Mouse (Mus musculus) thymus, postnatal 10 days (tissue): ENCODE results near the gene Sh2b2.
"Not testable (repeated sequence)": the region's sequence is repeated elsewhere in the genome, so short reads cannot be mapped to it uniquely, and the experiment has no call there.

ENCODE experiments used
- DNase-seq, 2 experiments: peaks; one replicate each; pipeline ENCODE4 v3.0.0; 2021; ENCODE audit warnings: low spot score in 2 of 2

Gene Sh2b2

DNA sequence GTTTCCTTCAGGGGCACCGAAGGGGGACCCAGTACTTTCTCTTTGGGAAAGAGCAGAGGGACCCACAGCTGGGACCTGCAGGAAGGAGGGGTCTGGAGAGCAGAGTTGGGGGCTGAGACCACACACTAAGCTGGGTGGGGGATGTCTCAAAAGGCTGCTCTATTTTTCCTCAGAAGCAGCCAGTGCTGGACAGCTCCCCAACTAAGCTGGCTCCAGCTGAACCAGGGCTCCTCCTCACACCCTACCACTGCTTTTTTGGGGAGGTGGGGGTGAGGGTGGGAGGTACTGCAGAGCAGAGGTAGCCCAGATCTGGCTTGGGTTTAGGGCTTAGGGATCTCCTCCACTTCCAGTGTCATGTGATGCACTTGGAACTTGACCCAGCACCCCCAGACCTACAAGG lies 6.0 kb downstream of the Sh2b2 start:
- no peak for DNase-seq

DNA sequence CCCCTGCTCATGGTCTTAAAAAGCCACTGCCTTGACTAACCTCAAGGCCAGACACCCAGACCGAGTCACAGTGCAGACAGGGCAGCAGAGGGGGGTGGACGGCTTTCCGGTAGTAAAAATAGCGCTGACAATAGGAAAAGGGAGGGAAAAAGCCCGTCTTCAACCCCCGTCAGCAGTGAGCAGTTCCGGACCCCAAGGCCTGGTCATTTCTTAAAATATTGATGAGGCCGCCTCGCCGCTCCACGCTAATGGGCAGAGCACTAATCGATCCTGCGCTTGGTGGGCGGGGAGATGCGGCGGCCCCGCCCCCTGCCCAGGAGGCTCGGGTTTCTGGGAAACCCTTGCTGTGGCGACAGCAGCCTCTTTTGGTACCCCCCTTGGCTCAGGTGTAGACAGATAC lies 8.7 kb downstream of the Sh2b2 start:
- DNase-seq = no peak

GRCm38 (mm10) chr5:136236611-136237010 lies 9.7 kb downstream of the Sh2b2 start:
- DNase-seq = no peak

GRCm38 (mm10) chr5:136230348-136231035 lies 15.9 kb downstream of the Sh2b2 start:
- no peak for DNase-seq

DNA sequence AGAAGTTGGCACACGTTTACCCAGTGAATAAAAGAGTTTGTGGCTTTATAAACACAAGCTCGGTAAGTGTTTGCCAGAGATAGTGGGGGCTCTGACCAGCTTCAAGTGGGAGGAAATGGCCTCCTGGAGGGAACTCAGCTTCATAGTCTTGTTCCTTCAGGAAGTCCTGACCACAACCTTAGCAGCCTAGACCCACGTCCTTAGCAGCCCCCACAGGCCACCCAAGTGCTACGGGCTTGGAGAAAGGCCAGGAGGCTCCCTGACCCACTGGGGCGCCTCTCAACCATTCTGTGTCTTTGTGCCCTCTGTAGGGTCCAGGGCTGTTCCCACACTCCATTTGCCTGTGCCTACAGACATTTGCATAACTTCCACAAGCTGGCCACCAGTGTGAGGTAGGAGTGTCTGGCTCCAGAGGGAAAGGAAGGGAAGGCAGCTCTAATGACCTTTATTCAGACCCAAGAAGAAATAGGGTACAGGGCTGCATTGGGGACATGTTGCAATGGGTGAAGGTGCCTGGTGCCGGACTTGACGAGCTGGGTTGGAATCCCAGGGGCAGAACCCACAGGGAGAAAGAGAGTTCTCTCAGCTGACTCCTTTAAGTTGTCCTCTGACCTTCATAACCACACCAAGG lies 20.0 kb downstream of the Sh2b2 start:
- no peak for DNase-seq

GRCm38 (mm10) chr5:136218585-136218984 lies 27.8 kb downstream of the Sh2b2 start:
- no peak for DNase-seq

GRCm38 (mm10) chr5:136217932-136218381 lies 28.4 kb downstream of the Sh2b2 start:
- no peak for DNase-seq

DNA sequence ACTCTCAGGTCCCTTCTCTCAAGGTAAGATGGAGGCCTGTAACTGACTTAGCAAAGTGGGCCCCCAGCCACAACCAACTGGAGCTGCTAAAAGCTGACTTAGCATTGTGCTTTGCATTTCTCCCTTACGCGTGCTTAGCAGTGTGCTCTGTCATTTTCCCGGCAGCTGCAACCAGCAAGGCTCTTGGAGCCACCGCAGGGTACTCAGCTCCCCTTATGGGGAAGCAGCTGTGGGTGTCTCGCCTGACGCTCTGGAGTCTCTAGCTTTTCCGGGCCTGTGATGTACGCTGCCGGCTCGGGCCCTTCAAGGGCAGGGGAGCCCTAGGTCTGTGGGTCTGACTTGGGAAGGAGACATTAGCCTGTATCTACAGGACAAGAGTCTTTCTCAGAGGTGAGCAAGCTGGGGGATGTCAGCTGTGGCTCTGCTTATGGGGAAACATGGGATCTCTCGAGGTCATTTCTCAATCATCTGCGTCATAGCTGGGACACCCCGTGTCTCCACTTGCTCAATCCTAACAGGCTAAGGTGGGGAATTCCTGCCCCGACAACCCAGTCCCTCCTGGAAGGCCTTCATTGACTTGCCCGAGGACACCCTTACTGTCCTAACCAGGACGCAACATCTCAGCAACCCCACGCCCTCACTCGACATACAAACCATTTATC lies 29.2 kb downstream of the Sh2b2 start:
- DNase-seq = no peak

GRCm38 (mm10) chr5:136215958-136216357 lies 30.4 kb downstream of the Sh2b2 start:
- no peak for DNase-seq

DNA sequence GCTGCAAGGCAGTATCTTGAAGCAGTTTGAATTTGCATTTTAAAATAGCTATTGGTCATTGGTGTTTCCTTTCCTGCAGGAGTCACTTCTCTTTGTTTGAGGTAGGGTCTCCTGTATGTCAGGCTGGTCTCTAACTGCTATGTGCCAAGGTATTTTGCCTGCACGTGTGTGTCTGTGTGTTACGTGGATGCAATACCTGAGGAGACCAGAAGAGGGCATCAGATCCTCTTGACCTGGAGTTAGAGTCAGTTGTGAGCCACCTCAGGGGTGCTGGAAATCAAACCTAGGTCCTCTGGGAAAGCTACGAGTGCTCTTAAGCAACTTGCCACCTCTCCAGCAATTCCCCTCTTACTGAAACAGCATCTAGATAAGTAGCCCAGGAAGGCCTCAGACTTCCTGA lies 31.1 kb downstream of the Sh2b2 start:
- DNase-seq = no peak

- no peak for DNase-seq
Measured at GRCm38 (mm10) chr5:136213716-136214115, 32.6 kb downstream of the Sh2b2 start.

DNA sequence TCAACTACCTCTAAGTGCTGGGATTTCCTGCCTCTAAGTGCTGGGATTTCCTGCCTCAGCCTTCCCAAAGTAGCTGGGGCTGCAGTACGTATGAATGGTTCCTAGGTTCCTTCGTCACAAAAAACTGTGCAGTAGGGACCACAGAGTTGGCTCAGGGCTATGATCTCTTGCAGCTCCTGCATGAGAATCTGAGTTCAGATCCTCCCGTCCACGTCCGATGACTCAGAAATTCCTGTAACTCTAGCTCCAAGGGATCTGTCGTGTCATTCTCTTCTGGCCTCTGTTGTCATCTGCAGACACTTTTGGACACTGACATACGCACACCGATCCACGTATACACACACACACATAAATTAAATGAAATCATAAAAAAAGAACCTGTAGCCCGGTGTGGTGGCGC lies 33.6 kb downstream of the Sh2b2 start:
- DNase-seq = no peak

DNA sequence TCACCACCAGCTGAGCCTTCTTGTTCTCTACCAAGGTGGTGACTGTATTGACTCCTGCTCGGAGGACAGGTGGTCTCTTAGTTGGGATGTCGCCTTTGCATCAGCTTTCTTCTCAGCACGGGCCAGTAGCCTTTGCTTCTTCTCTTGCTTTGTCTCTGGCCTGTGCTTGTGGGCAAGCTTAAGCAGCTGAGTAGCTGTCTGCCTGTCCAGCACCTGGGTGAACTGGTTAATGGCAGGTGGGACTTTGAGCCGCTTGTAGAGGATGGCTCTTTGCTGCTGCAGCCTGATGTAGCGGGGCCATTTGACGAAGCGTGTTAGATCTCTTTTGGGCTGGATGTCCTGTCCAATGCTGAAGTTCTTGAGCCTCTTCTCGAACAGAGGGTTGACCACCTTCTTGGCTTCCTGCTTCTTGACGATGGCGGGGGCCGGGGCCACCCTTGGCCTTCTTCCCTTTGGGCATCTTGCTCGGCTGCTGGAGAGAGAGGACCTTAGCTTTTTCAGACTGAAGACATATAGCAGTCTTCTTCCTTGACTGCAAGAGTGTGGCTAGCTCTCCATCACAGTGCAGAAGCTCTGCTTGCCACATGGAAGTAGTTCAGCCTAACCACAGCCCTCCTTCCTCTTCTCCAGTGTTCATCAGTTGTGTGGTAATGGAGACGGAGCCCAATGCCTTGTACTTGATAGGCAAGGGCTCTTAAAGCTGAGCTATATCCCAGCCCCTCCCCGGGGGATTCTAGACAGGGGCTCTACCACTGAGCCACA lies 34.8 kb downstream of the Sh2b2 start:
- DNase-seq = not testable (repeated sequence)

DNA sequence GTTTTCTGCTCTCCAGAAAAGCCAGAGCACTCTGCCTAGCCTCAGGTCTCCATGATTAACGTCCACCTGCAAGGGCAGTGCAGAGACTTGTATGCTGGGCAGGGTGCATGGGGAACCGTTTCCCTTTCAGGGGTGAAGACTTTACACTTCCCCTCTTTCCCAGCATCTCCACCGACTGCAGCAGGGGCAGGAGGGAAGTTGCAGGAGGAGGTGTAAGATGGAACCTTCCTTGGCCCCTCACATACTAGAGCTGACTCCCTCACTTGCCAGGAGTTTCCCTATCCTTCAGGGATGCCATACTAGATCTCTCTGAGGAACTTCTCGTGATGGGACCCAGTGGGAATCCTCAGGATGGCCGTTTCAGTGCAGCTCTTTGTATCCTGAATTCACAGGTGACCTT lies 35.8 kb downstream of the Sh2b2 start:
- no peak for DNase-seq

DNA sequence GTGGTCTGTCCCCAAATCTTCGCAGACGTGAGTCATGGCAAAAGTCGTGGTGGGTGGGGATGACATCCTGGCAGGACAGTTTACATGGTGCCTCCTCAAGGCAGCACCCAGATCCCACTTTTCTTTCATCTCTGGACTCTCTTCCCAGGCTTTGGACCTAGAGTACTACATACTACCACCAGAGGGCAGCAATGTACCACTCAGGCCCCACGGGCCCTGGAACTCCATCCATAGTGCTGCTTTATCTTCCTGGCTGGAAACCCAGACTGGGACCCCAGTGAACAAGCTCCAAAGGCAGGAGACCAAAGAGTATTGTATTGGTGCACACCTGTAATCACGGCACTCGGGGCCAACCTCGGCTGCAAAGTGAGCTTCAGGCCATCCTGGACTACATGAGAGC lies 44.5 kb downstream of the Sh2b2 start:
- DNase-seq = peak in 1 of 2 experiments; percentile 51

GRCm38 (mm10) chr5:136199526-136199925 lies 46.8 kb downstream of the Sh2b2 start:
- DNase-seq = no peak

DNA sequence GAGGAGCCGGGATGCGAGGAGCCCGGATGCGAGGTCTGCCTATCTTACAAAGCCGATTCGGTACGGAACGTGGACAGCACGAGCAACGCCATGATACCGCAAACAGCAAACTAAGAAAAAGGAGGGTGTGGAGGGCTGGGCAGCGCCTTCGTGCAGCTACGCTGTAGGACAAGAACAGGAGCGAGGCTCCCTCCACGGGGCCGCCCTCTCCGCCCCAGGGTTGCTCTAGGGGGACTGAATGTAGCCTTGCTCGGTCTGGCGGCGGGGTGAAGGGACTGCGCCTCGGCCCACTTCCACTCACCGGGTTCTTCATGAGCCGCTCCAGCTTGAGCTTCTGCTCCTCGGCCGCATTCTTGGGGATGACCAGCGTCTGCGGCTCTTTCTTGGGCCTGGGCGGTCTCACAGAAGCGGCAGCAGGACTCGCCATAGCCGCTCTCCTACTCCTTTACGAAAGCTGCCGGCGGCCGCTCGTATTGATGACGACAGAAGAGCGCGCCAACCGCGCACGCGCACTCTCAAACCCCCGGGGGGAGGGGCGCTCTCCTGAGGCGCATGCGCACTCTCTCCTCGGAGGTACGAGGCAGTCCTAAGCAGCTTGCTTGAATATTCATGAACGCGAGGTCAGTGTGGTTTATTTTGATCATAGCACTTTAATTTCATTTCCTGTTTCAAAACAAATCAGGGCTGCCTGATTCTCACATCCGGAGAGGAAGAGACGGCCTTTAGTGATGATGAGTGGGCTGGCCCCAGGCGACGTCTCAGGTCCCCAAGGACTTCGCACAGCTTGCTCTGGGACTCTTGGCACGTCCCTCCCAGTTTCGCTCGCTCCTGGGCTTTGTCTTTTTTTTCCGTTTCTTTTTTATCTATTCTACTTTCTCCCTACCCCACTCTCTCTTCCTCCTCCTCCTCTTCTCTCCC lies 47.6 kb downstream of the Sh2b2 start, which contains the start of gene Prkrip1:
Prkrip1 (minus strand) TSS at position 490 of the 918 bp plus-strand sequence.
- peak; percentile 85 to 94 for DNase-seq

DNA sequence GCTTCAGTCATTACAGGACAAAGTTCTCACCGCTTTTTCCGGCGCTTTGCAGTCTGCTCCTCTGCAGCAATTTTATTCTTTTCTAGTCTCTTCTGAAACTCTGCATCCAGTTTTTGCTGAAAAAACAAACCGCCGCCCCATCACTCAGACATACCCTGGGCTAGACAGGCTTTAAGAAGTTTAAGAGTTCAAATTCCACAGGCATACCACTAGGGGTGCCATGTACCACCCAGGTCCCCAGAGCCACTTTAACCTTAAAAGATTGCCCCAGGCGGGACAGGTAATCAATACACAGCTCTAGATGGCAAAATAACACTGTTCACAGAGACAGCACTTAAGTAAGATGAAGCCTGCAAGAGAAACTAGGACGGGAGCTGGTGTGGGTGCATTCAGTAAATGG lies 54.5 kb downstream of the Sh2b2 start:
- no peak for DNase-seq

GRCm38 (mm10) chr5:136186723-136187122 lies 59.6 kb downstream of the Sh2b2 start:
- DNase-seq = peak; percentile 56 to 70

GRCm38 (mm10) chr5:136183766-136184165 lies 62.6 kb downstream of the Sh2b2 start:
- no peak for DNase-seq

GRCm38 (mm10) chr5:136182830-136183229 lies 63.5 kb downstream of the Sh2b2 start:
- no peak for DNase-seq
